ENCODE assay signal across 8 mouse cellular contexts in the genomic region with DNA sequence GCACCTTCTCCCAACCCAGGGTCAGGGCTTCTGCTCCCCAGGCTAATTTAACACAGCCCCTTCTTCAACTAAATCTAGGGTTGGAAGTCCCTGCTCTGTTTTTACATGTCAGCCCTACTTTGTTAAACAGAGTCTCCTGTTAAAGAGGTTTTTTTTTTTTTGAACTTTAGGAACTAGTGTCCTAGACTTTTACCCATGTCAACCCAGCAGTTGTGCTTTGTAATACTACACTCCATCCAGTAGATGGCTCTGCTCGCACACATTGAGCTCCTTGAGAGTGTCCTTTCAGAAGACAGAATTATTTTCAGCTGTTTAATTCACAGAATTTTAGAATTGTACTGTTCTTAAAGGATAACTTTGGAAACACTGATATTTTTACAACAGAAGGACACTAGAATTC. TPM values are rescaled to one million over a fixed set of nuclear protein-coding genes. Genes with fewer than 3 reads are reported as not detected.
DNase-seq lines count a peak whose midpoint lies in the region; ATAC-seq and TF ChIP-seq lines count a peak whose summit lies in the region.

No protein-coding gene starts in this region.

- no peaks in the 10 kb centered on the region for H3K36me3 ChIP-seq in embryonic facial prominence, embryonic 13.5 days
- H3K36me3 ChIP-seq in hindbrain, embryonic 13.5 days = no peaks in the 10 kb centered on the region
- no peaks in the 10 kb centered on the region for H3K36me3 ChIP-seq in liver, adult 2 months (ENCODE audit: control insufficient read depth, insufficient read depth, low read length)
- H3K36me3 ChIP-seq in myocyte (ENCODE audit: control insufficient read depth, insufficient read depth) = peaks cover 5% of the 10 kb centered on the region

- peak overlapping the region; percentile 82 for H3K4me3 ChIP-seq in embryonic facial prominence, embryonic 13.5 days
- peak overlapping the region; percentile 84 for H3K4me3 ChIP-seq in hindbrain, embryonic 13.5 days
- H3K4me3 ChIP-seq in liver, adult 2 months (ENCODE audit: insufficient read depth, low read depth, low read length) = no peak overlapping the region
- H3K4me3 ChIP-seq in myocyte = peak overlapping the region; percentile 95

- WGBS in embryonic facial prominence, embryonic 13.5 days = 3% methylated on average over 1 of the region's 1 CpGs
- 2% methylated on average over 1 of the region's 1 CpGs for WGBS in hindbrain, embryonic 13.5 days
- WGBS in liver, adult 2 months = 6% methylated on average over 1 of the region's 1 CpGs

- TF ChIP-seq CTCF in liver, adult 2 months (IDR thresholded peaks at IDR 0.05; ENCODE audit: low read depth, low read length) = 0 out of 2 replicates have a peak, but pooled peaks have one; percentile 26

- H3K27ac ChIP-seq in embryonic facial prominence, embryonic 13.5 days = no peak overlapping the region
- H3K27ac ChIP-seq in hindbrain, embryonic 13.5 days = no peak overlapping the region
- no peak overlapping the region for H3K27ac ChIP-seq in liver, adult 2 months (replicated peaks; ENCODE audit: insufficient read depth, low read depth, low read length)

- no peak for TF ChIP-seq POLR2A in liver, adult 2 months (IDR thresholded peaks at IDR 0.05; ENCODE audit: extremely low read depth, insufficient read depth, low read length)
- no peak for TF ChIP-seq POLR2A in myocyte (IDR thresholded peaks at IDR 0.05; ENCODE audit: insufficient read length, low read depth)

- ATAC-seq in embryonic facial prominence, embryonic 13.5 days (ENCODE audit: insufficient number of reproducible peaks, insufficient read depth, low FRiP score, low TSS enrichment, low read depth) = no peak
- no peak for ATAC-seq in hindbrain, embryonic 13.5 days (ENCODE audit: low FRiP score)

- peaks cover 28% of the 10 kb centered on the region for H3K4me1 ChIP-seq in embryonic facial prominence, embryonic 13.5 days
- peaks cover 43% of the 10 kb centered on the region for H3K4me1 ChIP-seq in hindbrain, embryonic 13.5 days (replicated peaks)
- H3K4me1 ChIP-seq in liver, adult 2 months (ENCODE audit: control insufficient read depth, insufficient read depth, low read length) = peaks cover 13% of the 10 kb centered on the region

- H3K4me2 ChIP-seq in embryonic facial prominence, embryonic 13.5 days = peak overlapping the region; percentile 91
- peak overlapping the region; percentile 98 for H3K4me2 ChIP-seq in hindbrain, embryonic 13.5 days
- H3K4me2 ChIP-seq in myocyte (ENCODE audit: low read depth) = peak overlapping the region; percentile 97

- no peak overlapping the region for H3ac ChIP-seq in myocyte (ENCODE audit: control insufficient read depth, insufficient read length)

- H3K9me3 ChIP-seq in embryonic facial prominence, embryonic 13.5 days = no peaks in the 10 kb centered on the region
- H3K9me3 ChIP-seq in hindbrain, embryonic 13.5 days = no peaks in the 10 kb centered on the region

- peaks cover 3% of the 10 kb centered on the region; the same call in 1 of the 2 replicates for H3K79me2 ChIP-seq in liver, adult 2 months (ENCODE audit: control insufficient read depth, insufficient read depth, low read length)
- peaks cover 46% of the 10 kb centered on the region for H3K79me2 ChIP-seq in myocyte (ENCODE audit: control insufficient read depth, insufficient read depth)

- peak; percentile 62 for DNase-seq in cerebellum, adult 9-10 months
- no peak for DNase-seq in cerebellum, adult 8-10 months
- peak; percentile 83 for DNase-seq in ES-CJ7 (ENCODE audit: low read depth, low spot score)
- peak; percentile 59 for DNase-seq in liver, adult 2 months (ENCODE audit: extremely low read depth, low read depth, low spot score)
- no peak for DNase-seq in layer of hippocampus, adult 9-11 months

- no peaks in the 10 kb centered on the region for H3K27me3 ChIP-seq in embryonic facial prominence, embryonic 13.5 days
- H3K27me3 ChIP-seq in hindbrain, embryonic 13.5 days = no peaks in the 10 kb centered on the region
- H3K27me3 ChIP-seq in liver, adult 2 months (ENCODE audit: control insufficient read depth, insufficient read depth, low read length) = no peaks in the 10 kb centered on the region
- no peaks in the 10 kb centered on the region for H3K27me3 ChIP-seq in myocyte (ENCODE audit: control insufficient read depth, insufficient read depth, insufficient read length)

- H3K9ac ChIP-seq in embryonic facial prominence, embryonic 13.5 days = peak overlapping the region; percentile 84; the same call in 1 of the 2 replicates
- H3K9ac ChIP-seq in hindbrain, embryonic 13.5 days = peak overlapping the region; percentile 87
- no peak overlapping the region for H3K9ac ChIP-seq in liver, adult 2 months (ENCODE audit: low read depth, low read length)

TF ChIP-seq in myocyte, 11 proteins besides CTCF, POLR2A, EP300 and RAD21:
- no peak for TF ChIP-seq SRF (IDR thresholded peaks at IDR 0.05; ENCODE audit: control insufficient read depth, insufficient read length, low read depth)
- no peak for TF ChIP-seq MAX (IDR thresholded peaks at IDR 0.05; ENCODE audit: low read depth)
- TF ChIP-seq POLR2AphosphoS2 (IDR thresholded peaks at IDR 0.05; ENCODE audit: insufficient read length, low read depth) = no peak
- no peak for TF ChIP-seq MYOG (IDR thresholded peaks at IDR 0.05; ENCODE audit: control insufficient read depth in 1 of 3, insufficient read depth in 1 of 3, insufficient read length in 2 of 3, low read depth in 2 of 3)
- TF ChIP-seq USF1 (IDR thresholded peaks at IDR 0.05; ENCODE audit: low read depth) = no peak
- TF ChIP-seq CEBPB (IDR thresholded peaks at IDR 0.05; ENCODE audit: insufficient read depth, poor library complexity, severe bottlenecking) = no peak
- no peak for TF ChIP-seq MYOD1 (IDR thresholded peaks at IDR 0.05; ENCODE audit: control insufficient read depth in 1 of 3, insufficient read length in 2 of 3, low read depth in 2 of 3)

RNA-seq across cellular contexts. Expression of a gene that starts 2.3 kb away (rescaled TPM):
- polyA plus RNA-seq in embryonic facial prominence, embryonic 13.5 days (2015; fragmentation: Nextera tagmentation; extraction: Ambion mirVana) = 2.4 and 2.8 TPM in 2 replicates
- 3.5 TPM in 2 replicates for polyA plus RNA-seq in hindbrain, embryonic 13.5 days (2015; fragmentation: Nextera tagmentation; extraction: Ambion mirVana)
- 1.0 TPM in 2 replicates for total RNA-seq in liver, adult 2 months (2014; rRNA removed)
- 0.67 and 0.75 TPM in 2 replicates for polyA plus RNA-seq in liver, adult 2 months (2012; rRNA removed)
- 2.2 TPM for polyA plus RNA-seq in myocyte (2012; fragmentation: generic; extraction: Trizol)

RNA-seq across cellular contexts. Expression of a gene that starts 12.7 kb away (rescaled TPM):
- 30.2 and 32.2 TPM in 2 replicates for polyA plus RNA-seq in embryonic facial prominence, embryonic 13.5 days (2015; fragmentation: Nextera tagmentation; extraction: Ambion mirVana)
- polyA plus RNA-seq in hindbrain, embryonic 13.5 days (2015; fragmentation: Nextera tagmentation; extraction: Ambion mirVana) = 10.0 and 11.3 TPM in 2 replicates
- total RNA-seq in liver, adult 2 months (2014; rRNA removed) = 0.37 and 0.54 TPM in 2 replicates
- polyA plus RNA-seq in liver, adult 2 months (2012; rRNA removed) = 0.24 and 0.29 TPM in 2 replicates
- 41.0 TPM for polyA plus RNA-seq in myocyte (2012; fragmentation: generic; extraction: Trizol)

Comparison
In these comparisons a context has a peak if more than half of its experiments do, and no peak if none do; other contexts are left out.
1. DNase-seq: peak in cerebellum, adult 9-10 months (single experiment), ES-CJ7 (single experiment) and liver, adult 2 months (single experiment); none in cerebellum, adult 8-10 months (single experiment) and layer of hippocampus, adult 9-11 months (single experiment).
2. Peak in every context shown above with its lines, with median percentiles within 50 percentile points of each other: H3K4me2 ChIP-seq.